Mouse (Mus musculus) cerebellum, postnatal 25 days (tissue): Measurements from ENCODE around the gene Mettl5.
A peak's percentile ranks its signal among the peaks of the same experiment; 100 is the strongest.

ENCODE experiments used
- DNase-seq, 2 experiments: peaks; one replicate each; pipeline ENCODE4 v3.0.0; 2021; ENCODE audit warnings: mixed read lengths in 2 of 2

Mettl5 gene

GRCm38 (mm10) chr2:69856392-69856791, 29.0 kb downstream of the Mettl5 start:
- DNase-seq: no peak

- DNase-seq: no peak
These were observed 33.9 kb downstream of the Mettl5 start for GRCm38 (mm10) chr2:69851427-69852058.

GRCm38 (mm10) chr2:69849215-69849614, 36.2 kb downstream of the Mettl5 start:
- no peak for DNase-seq

GRCm38 (mm10) chr2:69840261-69840660, 45.2 kb downstream of the Mettl5 start:
- DNase-seq: peak; percentile 48 to 64

- no peak for DNase-seq
These were observed 46.7 kb downstream of the Mettl5 start for GRCm38 (mm10) chr2:69838707-69839106.

GRCm38 (mm10) chr2:69837996-69838395, 47.4 kb downstream of the Mettl5 start:
- DNase-seq: no peak

GRCm38 (mm10) chr2:69837244-69837967, 48.0 kb downstream of the Mettl5 start:
- no peak for DNase-seq

- DNase-seq: no peak
These were observed 55.3 kb downstream of the Mettl5 start for GRCm38 (mm10) chr2:69830116-69830515.

- no peak for DNase-seq
These were observed 55.7 kb downstream of the Mettl5 start for GRCm38 (mm10) chr2:69829680-69830079.

- no peak for DNase-seq
These were observed 57.4 kb downstream of the Mettl5 start for GRCm38 (mm10) chr2:69828031-69828430.

GRCm38 (mm10) chr2:69826380-69826779, 59.0 kb downstream of the Mettl5 start:
- peak; percentile 78 to 82 for DNase-seq

- peak; percentile 49 to 56 for DNase-seq
These were observed 59.5 kb downstream of the Mettl5 start for GRCm38 (mm10) chr2:69825898-69826297.

GRCm38 (mm10) chr2:69823129-69823677, 62.2 kb downstream of the Mettl5 start:
- peak in 1 of 2 experiments; percentile 78 for DNase-seq

- DNase-seq: peak in 1 of 2 experiments; percentile 79
These were observed 62.9 kb downstream of the Mettl5 start for GRCm38 (mm10) chr2:69822361-69823128.

- DNase-seq: peak in 1 of 2 experiments; percentile 13
These were observed 63.7 kb downstream of the Mettl5 start, which contains the start of gene Klhl23 for GRCm38 (mm10) chr2:69821711-69822110. Gene Klhl23 (plus strand): TSS chr2:69821944.
